Mouse (Mus musculus) myocyte (in vitro differentiated cells): Measurements from ENCODE around the gene Sipa1. TPM values are rescaled to one million over a fixed set of nuclear protein-coding genes. Genes with fewer than 3 reads are reported as not detected.

ENCODE experiments used
- H3K27me3 ChIP-seq: one replicate; pipeline ENCODE4 v1.6.1; 2011; ENCODE audit not compliant: control insufficient read depth, insufficient read depth, insufficient read length
- H3K36me3 ChIP-seq: one replicate; pipeline ENCODE4 v1.6.1; 2011; ENCODE audit not compliant: control insufficient read depth, insufficient read depth
- H3K4me2 ChIP-seq: one replicate; pipeline ENCODE4 v1.6.1; 2011; ENCODE audit warnings: low read depth, control low read depth
- H3K4me3 ChIP-seq: one replicate; pipeline ENCODE4 v1.5.1; 2011; ENCODE audit warnings: mild to moderate bottlenecking, control low read depth, moderate library complexity
- H3K79me2 ChIP-seq: one replicate; pipeline ENCODE4 v1.6.1; 2011; ENCODE audit not compliant: control insufficient read depth, insufficient read depth
- H3ac ChIP-seq: one replicate; pipeline ENCODE4 v1.6.1; 2011; ENCODE audit not compliant: control insufficient read depth, insufficient read length
- CEBPB ChIP-seq: IDR thresholded peaks from 2 replicates; pipeline ENCODE4 v1.6.1; 2011; ENCODE audit warnings: mild to moderate bottlenecking, moderate library complexity; ENCODE audit not compliant: poor library complexity, insufficient read depth, severe bottlenecking
- E2F4 ChIP-seq: IDR thresholded peaks from one replicate; pipeline ENCODE4 v1.6.1; 2011; ENCODE audit warnings: mild to moderate bottlenecking, control low read depth, moderate library complexity; ENCODE audit not compliant: insufficient read depth
- MAX ChIP-seq: IDR thresholded peaks from one replicate; pipeline ENCODE4 v1.6.1; 2011; ENCODE audit warnings: low read depth, mild to moderate bottlenecking, control low read depth
- MYOD1 ChIP-seq, 3 experiments: IDR thresholded peaks; one replicate each; pipeline ENCODE4 v1.6.1; 2011; ENCODE audit warnings: control low read depth in 2 of 3, low read depth in 2 of 3, mild to moderate bottlenecking in 2 of 3, moderate library complexity in 1 of 3; ENCODE audit not compliant: insufficient read length in 2 of 3, control insufficient read depth in 1 of 3
- MYOG ChIP-seq, 3 experiments: IDR thresholded peaks; one replicate each; pipeline ENCODE4 v1.6.1; 2011; ENCODE audit warnings: control low read depth in 2 of 3, low read depth in 2 of 3, mild to moderate bottlenecking in 2 of 3; ENCODE audit not compliant: insufficient read length in 2 of 3, control insufficient read depth in 1 of 3, insufficient read depth in 1 of 3
- POLR2A ChIP-seq: IDR thresholded peaks from one replicate; pipeline ENCODE4 v1.6.1; 2011; ENCODE audit warnings: low read depth, mild to moderate bottlenecking, control low read depth, moderate library complexity; ENCODE audit not compliant: insufficient read length
- POLR2AphosphoS2 ChIP-seq: IDR thresholded peaks from one replicate; pipeline ENCODE4 v1.6.1; 2011; ENCODE audit warnings: low read depth, control low read depth; ENCODE audit not compliant: insufficient read length
- REST ChIP-seq: IDR thresholded peaks from one replicate; pipeline ENCODE4 v1.6.1; 2011; ENCODE audit warnings: mild to moderate bottlenecking, control low read depth, moderate library complexity; ENCODE audit not compliant: insufficient read depth, insufficient read length
- SRF ChIP-seq: IDR thresholded peaks from one replicate; pipeline ENCODE4 v1.6.1; 2011; ENCODE audit warnings: low read depth; ENCODE audit not compliant: control insufficient read depth, insufficient read length
- TCF12 ChIP-seq: IDR thresholded peaks from one replicate; pipeline ENCODE4 v1.6.1; 2011; ENCODE audit warnings: mild to moderate bottlenecking, control low read depth; ENCODE audit not compliant: poor library complexity, insufficient read depth, severe bottlenecking
- TCF3 ChIP-seq: IDR thresholded peaks from one replicate; pipeline ENCODE4 v1.6.1; 2011; ENCODE audit warnings: low read depth, control low read depth; ENCODE audit not compliant: insufficient read length
- USF1 ChIP-seq: IDR thresholded peaks from one replicate; pipeline ENCODE4 v1.6.1; 2011; ENCODE audit warnings: low read depth, mild to moderate bottlenecking, control low read depth, moderate library complexity
- polyA plus RNA-seq: library from polyadenylated mRNA; unstranded; fragments of >200 nt; fragmentation: generic; extraction: Trizol; gene quantifications from one replicate; pipeline ENCODE4 v1.2.1, GENCODE M21; 2012; ENCODE audit warnings: missing spikeins

Gene Sipa1
- polyA plus RNA-seq, 1 experiment = 14.4 TPM

GRCm38 (mm10) chr19:5710068-5710467, 46.6 kb upstream of the Sipa1 start:
- Histone ChIP-seq H3K4me2 (no peak overlapping the region), H3ac (no peak overlapping the region), H3K79me2 (peaks cover 27% of the 10 kb centered on the region), H3K27me3 (no peaks in the 10 kb centered on the region), H3K36me3 (peaks cover 36% of the 10 kb centered on the region), H3K4me3 (no peak overlapping the region)
- no peak for TF ChIP-seq USF1
- TF ChIP-seq MYOG (IDR thresholded peaks at IDR 0.05; ENCODE audit: control insufficient read depth in 1 of 3, insufficient read depth in 1 of 3, insufficient read length in 2 of 3, low read depth in 2 of 3) = peak in 2 of 3 experiments; percentile 56 to 88
- TF ChIP-seq REST = no peak
- peak; percentile 9 to 90 (median 72) for TF ChIP-seq MYOD1 (IDR thresholded peaks at IDR 0.05; ENCODE audit: control insufficient read depth in 1 of 3, insufficient read length in 2 of 3, low read depth in 2 of 3)

GRCm38 (mm10) chr19:5704801-5705571, 41.5 kb upstream of the Sipa1 start:
- Histone ChIP-seq H3K79me2 (no peaks in the 10 kb centered on the region), H3K4me2 (no peak overlapping the region), H3K36me3 (peaks cover 32% of the 10 kb centered on the region), H3K27me3 (no peaks in the 10 kb centered on the region), H3ac (no peak overlapping the region), H3K4me3 (no peak overlapping the region)
- TF ChIP-seq POLR2AphosphoS2 (peak; percentile 31), TCF12 (no peak)

GRCm38 (mm10) chr19:5704163-5704800, 40.8 kb upstream of the Sipa1 start, which contains the start of gene Kcnk7:
Kcnk7 (plus strand) TSS chr19:5704367.
- H3K79me2 ChIP-seq = no peaks in the 10 kb centered on the region
- no peak within 1 kb of the TSS for H3K4me3 ChIP-seq
- H3K27me3 ChIP-seq = no peaks in the 10 kb centered on the region
- peaks cover 32% of the 10 kb centered on the region for H3K36me3 ChIP-seq
- TF ChIP-seq POLR2A (no peak), POLR2AphosphoS2 (peak; percentile 84)
- H3ac ChIP-seq = no peak within 1 kb of the TSS
- H3K4me2 ChIP-seq = no peak within 1 kb of the TSS

GRCm38 (mm10) chr19:5695849-5696462, 32.4 kb upstream of the Sipa1 start:
- Histone ChIP-seq H3ac (no peak overlapping the region), H3K4me2 (no peak overlapping the region), H3K36me3 (peaks cover 25% of the 10 kb centered on the region), H3K27me3 (no peaks in the 10 kb centered on the region), H3K79me2 (peaks cover 33% of the 10 kb centered on the region), H3K4me3 (no peak overlapping the region)
- TF ChIP-seq MYOG (IDR thresholded peaks at IDR 0.05; ENCODE audit: control insufficient read depth in 1 of 3, insufficient read depth in 1 of 3, insufficient read length in 2 of 3, low read depth in 2 of 3) (no peak), REST (no peak), POLR2A (no peak), TCF3 (no peak), CEBPB (no peak), TCF12 (no peak), SRF (no peak), E2F4 (no peak), POLR2AphosphoS2 (no peak), MYOD1 (IDR thresholded peaks at IDR 0.05; ENCODE audit: control insufficient read depth in 1 of 3, insufficient read length in 2 of 3, low read depth in 2 of 3) (no peak), MAX (no peak), USF1 (no peak)

DNA sequence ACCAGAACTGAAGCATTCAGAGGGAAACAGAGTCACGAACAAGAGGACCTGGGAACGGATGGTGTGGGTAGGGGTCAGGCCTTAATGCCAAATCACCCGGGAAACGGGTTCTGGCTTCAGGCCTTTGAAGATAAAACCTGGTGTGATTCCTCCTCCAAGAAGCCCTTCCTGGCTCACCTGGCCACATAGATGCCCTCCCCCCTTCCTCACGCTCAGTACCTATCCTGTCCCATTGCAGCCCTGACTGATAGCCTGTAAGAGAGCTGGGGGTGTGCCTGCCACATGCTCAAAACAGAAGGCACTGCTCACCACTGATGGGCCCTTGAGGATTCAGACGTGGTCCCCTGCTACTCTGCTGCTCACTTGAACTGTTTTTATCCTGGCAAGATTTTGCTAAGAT, 30.3 kb upstream of the Sipa1 start:
- Histone ChIP-seq H3K4me2 (no peak overlapping the region), H3K79me2 (peaks cover 43% of the 10 kb centered on the region), H3K4me3 (no peak overlapping the region), H3K36me3 (peaks cover 17% of the 10 kb centered on the region), H3K27me3 (no peaks in the 10 kb centered on the region), H3ac (no peak overlapping the region)
- TF ChIP-seq POLR2A (no peak), MAX (no peak), MYOG (IDR thresholded peaks at IDR 0.05; ENCODE audit: control insufficient read depth in 1 of 3, insufficient read depth in 1 of 3, insufficient read length in 2 of 3, low read depth in 2 of 3) (no peak), MYOD1 (IDR thresholded peaks at IDR 0.05; ENCODE audit: control insufficient read depth in 1 of 3, insufficient read length in 2 of 3, low read depth in 2 of 3) (no peak), POLR2AphosphoS2 (no peak), CEBPB (no peak), E2F4 (no peak), USF1 (no peak), SRF (no peak), REST (no peak), TCF12 (no peak), TCF3 (no peak)
